In the genomic region with DNA sequence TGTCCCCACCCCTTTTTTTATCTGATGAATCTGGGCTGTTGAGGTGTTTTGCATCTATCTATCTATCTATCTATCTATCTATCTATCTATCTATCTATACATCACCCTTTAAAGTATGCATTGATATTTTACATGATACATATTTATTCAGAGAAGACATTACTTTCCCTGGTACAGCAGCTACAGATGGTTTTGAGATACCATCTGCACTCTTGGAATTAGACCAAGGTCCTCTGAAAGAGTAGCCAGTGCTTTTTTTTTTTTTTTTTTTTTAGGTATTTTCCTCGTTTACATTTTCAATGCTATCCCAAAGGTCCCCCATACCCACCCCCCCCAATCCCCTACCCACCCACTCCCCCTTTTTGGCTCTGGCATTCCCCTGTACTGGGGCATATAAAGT, we compare ENCODE assay signal across 8 mouse cellular contexts.
DNase-seq lines count a peak whose midpoint lies in the region; ATAC-seq and TF ChIP-seq lines count a peak whose summit lies in the region.
"Not testable (repeated sequence)": the region's sequence is repeated elsewhere in the genome, so short reads cannot be mapped to it uniquely, and the experiment has no call there.

No protein-coding gene starts in this region.

- no CpG with 5 or more reads among the region's 1 CpGs for WGBS in midbrain, postnatal 0 days

- H3K4me3 ChIP-seq in midbrain, postnatal 0 days (ENCODE audit: low read depth, low read length) = not testable (repeated sequence)

- H3K9ac ChIP-seq in midbrain, postnatal 0 days (replicated peaks; ENCODE audit: low read length, poor library complexity, severe bottlenecking) = not testable (repeated sequence)

- not testable (repeated sequence) for ATAC-seq in midbrain, postnatal 0 days (ENCODE audit: low FRiP score)

- DNase-seq in brain, adult 2 months (ENCODE audit: low read depth, low spot score) = peak; percentile 94
- peak; percentile 42 for DNase-seq in cerebellum, adult 11 months
- DNase-seq in cerebellum, adult 18-20 months = peak; percentile 73 to 86
- DNase-seq in cerebellum, adult 8-10 months = peak; percentile 56
- DNase-seq in cerebellum, adult 9-11 months = peak; percentile 71
- peak; percentile 22 to 75 for DNase-seq in cerebellum, postnatal 14 days
- DNase-seq in cerebellum, postnatal 36 days = peak; percentile 35 to 69
- DNase-seq in midbrain, postnatal 0 days (ENCODE audit: low spot score) = peak; percentile 15

- not testable (repeated sequence) for H3K36me3 ChIP-seq in midbrain, postnatal 0 days (ENCODE audit: insufficient read depth, low read length)

- not testable (repeated sequence) for H3K4me2 ChIP-seq in midbrain, postnatal 0 days (ENCODE audit: low read depth, low read length, poor library complexity, severe bottlenecking)

- H3K27me3 ChIP-seq in midbrain, postnatal 0 days (ENCODE audit: insufficient read depth, low read length) = not testable (repeated sequence)

- not testable (repeated sequence) for H3K27ac ChIP-seq in midbrain, postnatal 0 days (ENCODE audit: low read depth, low read length)

- not testable (repeated sequence) for H3K9me3 ChIP-seq in midbrain, postnatal 0 days (ENCODE audit: low read length)

- not testable (repeated sequence) for H3K4me1 ChIP-seq in midbrain, postnatal 0 days (ENCODE audit: insufficient read depth, low read length)

- not testable (repeated sequence) for TF ChIP-seq CTCF in midbrain, postnatal 0 days (IDR thresholded peaks at IDR 0.05)

Comparison
In these comparisons a context has a peak if more than half of its experiments do, and no peak if none do; other contexts are left out.
1. DNase-seq: peak in every context shown above with its lines; median percentile 94 in brain, adult 2 months; 80 in cerebellum, adult 18-20 months; 71 in cerebellum, adult 9-11 months; 56 in cerebellum, adult 8-10 months; 52 in cerebellum, postnatal 36 days; 48 in cerebellum, postnatal 14 days; 42 in cerebellum, adult 11 months; 15 in midbrain, postnatal 0 days.